Mouse (Mus musculus): Measurements from ENCODE around the gene Uxs1.

DNA sequence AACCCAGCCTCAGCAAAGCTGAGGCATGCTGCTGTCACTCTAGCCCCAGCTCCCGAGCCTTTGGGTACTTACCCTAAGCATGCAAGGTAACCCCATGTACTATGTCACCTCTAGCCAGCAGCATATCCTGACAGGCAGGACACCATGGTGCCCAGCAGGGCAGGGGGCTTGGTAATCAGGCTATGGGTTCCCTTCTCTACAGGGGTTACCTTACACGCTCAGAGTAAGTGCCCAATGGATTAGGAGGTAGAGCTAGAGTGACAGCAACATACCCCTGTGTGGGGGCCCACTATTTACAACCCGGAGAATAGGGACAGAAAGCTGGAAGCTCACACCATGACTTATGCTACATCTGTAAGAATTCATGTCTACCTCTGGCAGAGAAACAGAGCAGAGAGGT lies 57.6 kb downstream of the Uxs1 start:
- TF ChIP-seq CTCF (IDR thresholded peaks at IDR 0.05; ENCODE audit: borderline replicate concordance, insufficient read depth, low read length) (no peak), POLR2A (IDR thresholded peaks at IDR 0.05; ENCODE audit: low read depth, low read length) (no peak)
